Mouse (Mus musculus) spleen, adult 2 months (tissue): ENCODE results near the gene Tns3. TPM values are rescaled to one million over a fixed set of nuclear protein-coding genes. Genes with fewer than 3 reads are reported as not detected.
A peak's percentile ranks its signal among the peaks of the same experiment; 100 is the strongest.

Source experiments
- DNase-seq, 2 experiments: peaks; one replicate each; pipeline versions ENCODE4 v3.0.0 to v3.0.0-alpha.2; 2012 to 2021; ENCODE audit warnings: low spot score in 2 of 2, low read depth in 1 of 2
- H3K27ac ChIP-seq: fragments of 200-500 bp; 2 replicates; pipeline ENCODE4 v1.5.1; 2012; ENCODE audit warnings: low read length, inconsistent platforms; ENCODE audit not compliant: insufficient read depth
- H3K27me3 ChIP-seq: fragments of 200-500 bp; 2 replicates; pipeline ENCODE4 v1.6.1; 2012; ENCODE audit warnings: mild to moderate bottlenecking, moderate library complexity, low read length, inconsistent platforms; ENCODE audit not compliant: control insufficient read depth, insufficient read depth
- H3K36me3 ChIP-seq: fragments of 200-500 bp; 2 replicates; pipeline ENCODE4 v1.6.1; 2012; ENCODE audit warnings: mild to moderate bottlenecking, low read length, inconsistent platforms; ENCODE audit not compliant: control insufficient read depth, insufficient read depth
- H3K4me1 ChIP-seq: fragments of 200-500 bp; 2 replicates; pipeline ENCODE4 v1.6.1; 2011; ENCODE audit warnings: inconsistent platforms; ENCODE audit not compliant: control insufficient read depth, insufficient read depth, insufficient read length
- H3K4me3 ChIP-seq: fragments of 200-500 bp; 2 replicates; pipeline ENCODE4 v1.5.1; 2011; ENCODE audit warnings: mild to moderate bottlenecking, inconsistent platforms; ENCODE audit not compliant: insufficient read depth, insufficient read length; ENCODE audit errors: extremely low read depth
- CTCF ChIP-seq: fragments of 200-500 bp; IDR thresholded peaks from 2 replicates; pipeline ENCODE4 v1.5.1; 2011; ENCODE audit warnings: mild to moderate bottlenecking, inconsistent platforms; ENCODE audit not compliant: insufficient read depth, insufficient read length, insufficient replicate concordance; ENCODE audit errors: extremely low read depth
- POLR2A ChIP-seq: fragments of 200-500 bp; IDR thresholded peaks from 2 replicates; pipeline ENCODE4 v1.6.1; 2011; ENCODE audit warnings: low read depth, low read length, inconsistent platforms
- WGBS: fragments of 180-500 bp; shearing (Covaris S2); methylation state at CpG from one replicate; pipeline ENCODE4 v1.1.7; 2018; 5-methylcytosine and 5-hydroxymethylcytosine counted together
- polyA plus RNA-seq: library from polyadenylated mRNA; depleted of rRNA; stranded (reverse); fragments of >200 nt; gene quantifications from 2 replicates; pipeline ENCODE4 v1.2.3, GENCODE M21; 2012

Gene Tns3
- polyA plus RNA-seq, 1 experiment: 39.7 TPM

- Histone ChIP-seq H3K27ac (0 out of 2 replicates have a peak overlapping the region, but pooled peaks have one; percentile 16), H3K4me3 (no peak overlapping the region), H3K36me3 (no peaks in the 10 kb centered on the region), H3K27me3 (no peaks in the 10 kb centered on the region), H3K4me1 (no peaks in the 10 kb centered on the region)
- TF ChIP-seq POLR2A (no peak), CTCF (no peak)
- 92% methylated on average over 13 of the region's 13 CpGs for WGBS
- DNase-seq: no peak
Measured at GRCm38 (mm10) chr11:8653800-8654295, 10.5 kb downstream of the Tns3 start.

DNA sequence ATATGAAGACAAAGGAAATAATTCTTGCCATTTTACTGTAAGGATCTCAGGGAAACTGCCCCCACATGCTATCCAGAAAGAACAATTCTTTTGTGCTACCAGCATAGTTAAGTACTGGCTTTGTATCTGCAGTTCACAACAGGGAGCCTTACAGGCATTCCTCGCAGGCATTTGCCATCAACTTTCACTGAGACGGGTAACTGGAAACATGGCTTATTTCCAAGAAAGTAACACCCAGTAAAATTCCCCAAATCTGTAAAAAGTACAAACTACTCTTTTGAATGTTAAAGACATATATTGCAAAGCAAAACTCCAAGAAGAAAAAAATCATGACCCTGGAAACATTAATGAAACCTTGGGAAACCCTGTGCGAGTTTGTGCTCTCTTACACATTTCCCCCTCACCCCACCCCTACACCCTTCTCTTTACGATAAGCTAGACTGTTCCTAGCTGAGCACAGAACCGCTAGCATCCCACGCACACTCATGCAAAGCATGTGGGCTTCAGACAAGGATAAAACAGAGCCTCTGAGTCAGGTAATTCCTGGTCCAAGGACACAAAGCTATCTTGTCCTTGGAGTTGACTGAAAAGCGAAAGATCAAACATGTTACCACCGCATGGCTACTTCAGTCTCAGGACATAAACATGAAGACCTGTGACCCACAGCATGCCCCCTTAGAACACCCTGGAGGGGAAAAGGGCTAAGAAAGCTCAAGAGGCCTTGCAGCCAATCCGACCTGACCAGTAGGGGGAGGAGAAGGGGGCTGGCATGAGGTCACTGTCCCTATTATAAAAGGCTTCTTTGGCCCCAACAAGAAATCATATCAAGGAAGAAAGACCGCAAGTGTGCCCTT, 11.3 kb downstream of the Tns3 start:
- no peak overlapping the region for H3K4me3 ChIP-seq
- 80% methylated on average over 10 of the region's 10 CpGs for WGBS
- H3K27me3 ChIP-seq: no peaks in the 10 kb centered on the region
- no peak overlapping the region for H3K27ac ChIP-seq
- no peaks in the 10 kb centered on the region for H3K36me3 ChIP-seq
- TF ChIP-seq POLR2A (no peak), CTCF (no peak)
- no peaks in the 10 kb centered on the region for H3K4me1 ChIP-seq
- no peak for DNase-seq

- DNase-seq: no peak
- Histone ChIP-seq H3K4me3 (no peak overlapping the region), H3K27ac (no peak overlapping the region), H3K36me3 (no peaks in the 10 kb centered on the region), H3K4me1 (no peaks in the 10 kb centered on the region), H3K27me3 (no peaks in the 10 kb centered on the region)
- WGBS: 83% methylated on average over 10 of the region's 10 CpGs
- TF ChIP-seq CTCF (no peak), POLR2A (no peak)
Measured at GRCm38 (mm10) chr11:8652116-8652714, 12.1 kb downstream of the Tns3 start.

DNA sequence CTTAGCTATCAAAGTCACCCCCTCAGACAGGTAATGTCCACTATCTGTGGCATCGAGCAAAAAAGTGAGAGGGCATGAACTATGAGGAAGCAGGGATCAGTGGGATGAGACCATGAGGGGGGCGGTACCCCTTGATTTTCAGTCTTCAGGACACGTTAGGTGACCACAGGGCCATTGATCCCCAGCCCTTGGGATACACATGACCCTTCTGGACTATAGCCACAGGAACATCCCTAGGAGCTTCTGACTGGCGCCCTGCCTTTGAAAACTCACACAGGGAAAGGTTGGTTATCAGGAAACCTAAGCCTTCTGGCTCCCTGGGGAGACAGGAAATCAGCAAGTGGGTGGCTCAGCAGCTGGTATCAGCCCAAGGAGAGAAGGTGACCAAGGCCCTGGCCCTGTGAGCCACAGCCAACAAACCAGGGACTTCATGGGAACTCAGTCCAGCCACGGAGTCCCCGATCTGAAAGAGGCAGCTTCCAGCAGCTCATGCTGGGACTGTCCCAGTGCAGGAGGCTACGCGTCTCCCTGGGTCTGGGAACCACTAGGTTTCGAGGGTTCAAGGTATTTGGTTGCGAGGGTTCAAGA, 12.8 kb downstream of the Tns3 start:
- no peaks in the 10 kb centered on the region for H3K4me1 ChIP-seq
- H3K27me3 ChIP-seq: no peaks in the 10 kb centered on the region
- no peaks in the 10 kb centered on the region for H3K36me3 ChIP-seq
- H3K4me3 ChIP-seq: no peak overlapping the region
- H3K27ac ChIP-seq: no peak overlapping the region
- DNase-seq: no peak
- no peak for TF ChIP-seq CTCF
- TF ChIP-seq POLR2A: no peak
- WGBS: 84% methylated on average over 10 of the region's 10 CpGs

DNA sequence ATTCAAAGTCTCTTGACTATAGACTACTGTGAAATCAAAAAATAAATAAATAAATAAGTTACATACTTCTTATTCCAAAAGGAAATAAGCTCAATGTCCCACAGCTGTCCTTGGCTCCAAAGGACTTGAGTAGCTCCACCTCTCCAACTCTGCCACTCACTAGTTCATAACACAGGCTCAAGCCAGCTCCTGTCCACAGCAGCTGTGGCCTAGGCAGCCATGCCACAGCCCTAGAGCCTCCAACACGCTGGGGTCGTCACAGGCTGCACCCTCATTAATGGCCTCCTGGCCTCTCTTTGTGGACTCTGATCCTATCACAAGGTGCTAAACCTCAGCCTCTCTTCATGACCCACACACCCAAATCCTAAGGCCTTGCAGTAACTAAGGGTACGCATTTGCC, 18.7 kb downstream of the Tns3 start:
- WGBS: 78% methylated on average over 3 of the region's 3 CpGs
- H3K4me3 ChIP-seq: no peak overlapping the region
- TF ChIP-seq CTCF (no peak), POLR2A (no peak)
- DNase-seq: no peak
- H3K27me3 ChIP-seq: no peaks in the 10 kb centered on the region
- H3K4me1 ChIP-seq: no peaks in the 10 kb centered on the region
- H3K27ac ChIP-seq: no peak overlapping the region
- H3K36me3 ChIP-seq: no peaks in the 10 kb centered on the region

DNA sequence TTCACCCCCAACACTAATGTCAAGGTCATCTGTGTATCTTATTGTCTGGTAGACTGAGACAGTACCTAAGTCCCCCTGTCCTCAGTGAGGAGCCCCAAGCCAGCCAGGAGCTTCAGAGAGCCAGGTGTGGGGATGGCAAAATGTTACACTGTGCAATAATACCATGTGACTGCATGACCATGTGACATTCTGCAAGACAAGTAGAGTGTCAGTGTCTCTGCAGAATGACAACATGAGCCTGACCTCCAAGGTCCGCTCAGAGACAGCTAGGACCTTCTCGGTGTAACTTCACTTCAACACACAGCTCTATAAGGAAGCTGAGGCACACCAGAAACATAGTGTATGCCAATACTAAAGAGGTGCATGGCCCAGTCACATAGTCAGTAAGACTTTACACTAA, 20.1 kb downstream of the Tns3 start:
- no peak overlapping the region for H3K4me3 ChIP-seq
- TF ChIP-seq CTCF (no peak), POLR2A (no peak)
- H3K27me3 ChIP-seq: no peaks in the 10 kb centered on the region
- peaks cover 5% of the 10 kb centered on the region; the same call in 1 of the 2 replicates for H3K4me1 ChIP-seq
- H3K27ac ChIP-seq: no peak overlapping the region
- no peaks in the 10 kb centered on the region for H3K36me3 ChIP-seq
- 85% methylated on average over 2 of the region's 2 CpGs for WGBS
- DNase-seq: no peak
